Mouse (Mus musculus): ENCODE data around the gene Dmac2. TPM values are rescaled to one million over a fixed set of nuclear protein-coding genes. Genes with fewer than 3 reads are reported as not detected.

The Dmac2 gene
- polyA plus RNA-seq, 1 experiment from 2014 or later, result 25.4 TPM

DNA sequence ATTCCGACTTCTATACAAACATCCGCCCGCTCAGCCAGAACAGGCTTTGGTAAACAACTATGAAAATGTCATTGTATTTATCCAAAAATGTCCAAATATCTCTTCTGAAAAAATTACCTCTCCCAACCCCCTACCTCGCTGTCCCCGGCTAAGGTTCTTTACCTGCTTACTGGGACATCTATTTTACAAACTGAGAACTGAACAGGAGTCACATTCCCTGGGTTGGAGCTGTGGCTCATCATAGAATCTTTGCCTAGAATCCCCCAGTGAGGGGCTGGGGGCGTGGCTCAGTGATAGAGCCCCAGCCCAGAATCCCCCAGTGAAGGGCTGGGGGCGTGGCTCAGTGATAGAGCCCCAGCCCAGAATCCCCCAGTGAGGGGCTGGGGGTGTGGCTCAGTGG, 7.7 kb upstream of the Dmac2 start:
- 42% methylated on average over 7 of the region's 7 CpGs for WGBS
- H3K4me3 ChIP-seq (ENCODE audit: low read depth, low read length), result no peak overlapping the region
- no peak overlapping the region for H3K9ac ChIP-seq (ENCODE audit: low read length)
- no peak overlapping the region for H3K4me2 ChIP-seq (replicated peaks; ENCODE audit: low read depth)
- H3K9me3 ChIP-seq (ENCODE audit: control insufficient read depth, low read length), result no peaks in the 10 kb centered on the region
- no peaks in the 10 kb centered on the region for H3K4me1 ChIP-seq (replicated peaks; ENCODE audit: control insufficient read depth, insufficient read depth)
- H3K27ac ChIP-seq (replicated peaks), result no peak overlapping the region
- DNase-seq (ENCODE audit: low spot score) (no peak), ATAC-seq (ENCODE audit: low FRiP score, low TSS enrichment) (no peak)
- H3K27me3 ChIP-seq (ENCODE audit: control insufficient read depth, insufficient read depth, low read length), result no peaks in the 10 kb centered on the region
- H3K36me3 ChIP-seq (ENCODE audit: control insufficient read depth, insufficient read depth, low read length), result no peaks in the 10 kb centered on the region
- no peak for TF ChIP-seq EP300 (optimal IDR thresholded peaks at IDR 0.05)
- no peak for TF ChIP-seq CTCF (IDR thresholded peaks at IDR 0.05; ENCODE audit: low read depth)

DNA sequence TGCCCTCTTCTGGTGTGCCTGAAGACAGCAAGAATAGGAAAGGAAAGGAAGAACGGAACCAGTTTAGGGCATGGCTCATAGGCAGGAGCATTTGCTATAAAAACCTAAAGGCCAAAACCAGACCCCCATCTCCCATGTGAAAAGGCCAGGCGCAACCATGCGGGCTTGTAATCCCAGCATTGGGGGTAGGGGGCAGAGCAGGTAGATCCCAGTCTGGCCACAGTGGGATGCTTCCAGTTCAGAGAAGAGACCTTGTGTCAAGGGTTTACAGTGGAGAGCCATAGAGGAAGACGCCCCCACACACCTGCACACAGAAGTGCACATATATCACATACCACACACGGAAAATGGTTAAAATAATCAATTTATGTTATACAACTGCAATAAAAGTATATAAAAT, 5.1 kb upstream of the Dmac2 start:
- H3K27me3 ChIP-seq (ENCODE audit: control insufficient read depth, insufficient read depth, low read length), result no peaks in the 10 kb centered on the region
- H3K27ac ChIP-seq (replicated peaks), result no peak overlapping the region
- H3K9ac ChIP-seq (ENCODE audit: low read length), result no peak overlapping the region
- 89% methylated on average over 5 of the region's 5 CpGs for WGBS
- no peaks in the 10 kb centered on the region for H3K9me3 ChIP-seq (ENCODE audit: control insufficient read depth, low read length)
- no peak overlapping the region for H3K4me2 ChIP-seq (replicated peaks; ENCODE audit: low read depth)
- DNase-seq (ENCODE audit: low spot score) (no peak), ATAC-seq (ENCODE audit: low FRiP score, low TSS enrichment) (no peak)
- H3K36me3 ChIP-seq (ENCODE audit: control insufficient read depth, insufficient read depth, low read length), result no peaks in the 10 kb centered on the region
- H3K4me3 ChIP-seq (ENCODE audit: low read depth, low read length), result no peak overlapping the region
- no peak for TF ChIP-seq CTCF (IDR thresholded peaks at IDR 0.05; ENCODE audit: low read depth)
- TF ChIP-seq EP300 (optimal IDR thresholded peaks at IDR 0.05), result no peak
- H3K4me1 ChIP-seq (replicated peaks; ENCODE audit: control insufficient read depth, insufficient read depth), result no peaks in the 10 kb centered on the region

DNA sequence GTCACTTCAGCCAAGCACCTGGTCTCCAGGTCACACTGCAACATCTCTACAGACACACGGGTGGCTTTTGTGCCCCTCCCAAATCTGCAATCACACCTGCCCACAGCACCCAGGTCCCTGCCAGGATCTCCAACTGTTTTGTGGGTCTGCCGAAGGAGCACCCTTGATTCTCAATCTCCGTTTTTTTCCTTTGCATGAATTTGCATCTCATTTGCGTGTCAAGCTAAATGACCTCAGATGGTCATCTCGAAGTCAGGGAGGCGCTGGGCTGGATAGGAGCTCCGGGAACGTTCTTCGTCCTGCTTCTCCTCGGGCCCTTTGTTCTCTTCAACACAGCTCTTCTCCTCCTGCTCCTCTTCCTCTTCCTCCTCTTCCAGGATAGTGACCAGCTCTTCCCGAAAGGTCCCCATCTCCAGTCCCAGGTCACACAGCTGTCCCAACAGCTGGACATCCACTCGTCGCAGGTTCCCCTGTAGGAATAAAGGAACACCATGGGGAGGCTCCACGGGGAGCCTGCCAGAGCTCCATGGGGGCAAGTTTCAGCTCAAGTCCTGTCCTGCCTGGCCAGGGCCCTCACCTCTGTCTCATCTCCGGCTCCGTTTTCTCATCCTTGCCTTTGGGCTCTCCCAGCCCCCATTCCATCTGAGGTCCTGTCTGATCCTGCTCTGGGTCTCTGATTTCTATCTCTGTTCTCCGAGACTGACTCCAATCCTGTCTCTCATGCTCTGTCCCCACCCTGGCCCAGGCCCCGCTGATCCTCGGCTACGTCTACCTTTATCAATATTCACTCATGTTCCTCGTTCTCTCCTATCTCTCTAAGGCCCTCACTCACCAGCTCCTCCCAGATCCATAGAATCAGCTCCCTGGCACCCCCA, 4.1 kb upstream of the Dmac2 start:
- Histone ChIP-seq H3K36me3 (ENCODE audit: control insufficient read depth, insufficient read depth, low read length) (no peaks in the 10 kb centered on the region), H3K4me3 (ENCODE audit: low read depth, low read length) (no peak overlapping the region), H3K9ac (ENCODE audit: low read length) (no peak overlapping the region), H3K27ac (replicated peaks) (no peak overlapping the region), H3K4me1 (replicated peaks; ENCODE audit: control insufficient read depth, insufficient read depth) (no peaks in the 10 kb centered on the region), H3K27me3 (ENCODE audit: control insufficient read depth, insufficient read depth, low read length) (no peaks in the 10 kb centered on the region), H3K9me3 (ENCODE audit: control insufficient read depth, low read length) (no peaks in the 10 kb centered on the region), H3K4me2 (replicated peaks; ENCODE audit: low read depth) (no peak overlapping the region)
- TF ChIP-seq CTCF (IDR thresholded peaks at IDR 0.05; ENCODE audit: low read depth), result no peak
- no peak for TF ChIP-seq EP300 (optimal IDR thresholded peaks at IDR 0.05)
- ATAC-seq (ENCODE audit: low FRiP score, low TSS enrichment) (no peak), DNase-seq (ENCODE audit: low spot score) (peak; percentile 12)
- 69% methylated on average over 21 of the region's 21 CpGs for WGBS

DNA sequence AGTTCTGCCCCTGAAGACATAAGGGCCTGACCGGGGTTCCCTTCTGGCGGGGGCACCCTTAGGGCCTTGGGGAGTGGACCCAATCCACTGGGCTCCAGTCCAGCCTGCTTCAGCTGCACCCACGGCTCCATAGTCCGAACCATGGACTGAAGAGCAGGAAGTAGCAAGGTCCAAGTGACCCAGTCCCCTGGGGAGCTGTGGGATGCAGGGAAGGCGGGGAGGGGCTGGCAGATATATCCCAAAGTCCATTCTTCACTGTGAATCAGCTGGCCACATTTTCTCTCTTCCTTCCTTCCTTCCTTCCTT, 3.6 kb upstream of the Dmac2 start, which contains the start of gene Erich4:
Gene Erich4, minus strand, starts transcription at position 187 of the 306 bp plus-strand sequence.
- DNase-seq (ENCODE audit: low spot score), result peak; percentile 21
- WGBS, result 65% methylated on average over 5 of the region's 5 CpGs
- no peak within 1 kb of the TSS for H3K4me2 ChIP-seq (replicated peaks; ENCODE audit: low read depth)
- H3K36me3 ChIP-seq (ENCODE audit: control insufficient read depth, insufficient read depth, low read length), result no peaks in the 10 kb centered on the region
- no peak within 1 kb of the TSS for H3K27ac ChIP-seq (replicated peaks)
- no peak within 1 kb of the TSS for H3K9ac ChIP-seq (ENCODE audit: low read length)
- no peak for TF ChIP-seq EP300 (optimal IDR thresholded peaks at IDR 0.05)
- no peak for TF ChIP-seq CTCF (IDR thresholded peaks at IDR 0.05; ENCODE audit: low read depth)
- no peaks in the 10 kb centered on the region for H3K9me3 ChIP-seq (ENCODE audit: control insufficient read depth, low read length)
- H3K27me3 ChIP-seq (ENCODE audit: control insufficient read depth, insufficient read depth, low read length), result no peaks in the 10 kb centered on the region
- H3K4me3 ChIP-seq (ENCODE audit: low read depth, low read length), result no peak within 1 kb of the TSS
- H3K4me1 ChIP-seq (replicated peaks; ENCODE audit: control insufficient read depth, insufficient read depth), result no peaks in the 10 kb centered on the region
- no peak; the same call in 1 of the 2 replicates for ATAC-seq (ENCODE audit: low FRiP score, low TSS enrichment)

GRCm38 (mm10) chr7:25617376-25618160, 1.6 kb upstream of the Dmac2 start:
- DNase-seq (ENCODE audit: low spot score) (peak; percentile 11), ATAC-seq (ENCODE audit: low FRiP score, low TSS enrichment) (no peak)
- Histone ChIP-seq H3K9me3 (ENCODE audit: control insufficient read depth, low read length) (no peaks in the 10 kb centered on the region), H3K27me3 (ENCODE audit: control insufficient read depth, insufficient read depth, low read length) (no peaks in the 10 kb centered on the region), H3K27ac (replicated peaks) (no peak overlapping the region), H3K4me1 (replicated peaks; ENCODE audit: control insufficient read depth, insufficient read depth) (no peaks in the 10 kb centered on the region), H3K36me3 (ENCODE audit: control insufficient read depth, insufficient read depth, low read length) (no peaks in the 10 kb centered on the region), H3K4me2 (replicated peaks; ENCODE audit: low read depth) (no peak overlapping the region), H3K9ac (ENCODE audit: low read length) (no peak overlapping the region), H3K4me3 (ENCODE audit: low read depth, low read length) (no peak overlapping the region)
- WGBS, result 81% methylated on average over 10 of the region's 10 CpGs
- no peak for TF ChIP-seq EP300 (optimal IDR thresholded peaks at IDR 0.05)
- TF ChIP-seq CTCF (IDR thresholded peaks at IDR 0.05; ENCODE audit: low read depth), result no peak

DNA sequence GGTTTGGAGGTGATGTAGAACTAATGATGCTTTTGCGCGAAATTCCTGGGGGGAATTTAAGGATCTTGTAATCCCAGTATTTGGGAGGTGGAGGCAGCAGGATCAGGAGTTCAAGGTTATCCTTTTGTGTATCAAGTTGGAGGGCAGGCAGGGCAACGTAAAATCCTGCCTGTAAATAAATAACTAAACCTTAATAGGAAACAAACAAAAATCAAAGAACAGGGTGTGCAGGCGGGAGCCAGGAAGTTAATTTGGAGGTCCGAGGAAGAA, 443 bp downstream of the Dmac2 start:
- TF ChIP-seq CTCF (IDR thresholded peaks at IDR 0.05; ENCODE audit: low read depth) (no peak), EP300 (optimal IDR thresholded peaks at IDR 0.05) (no peak)
- no peak for DNase-seq (ENCODE audit: low spot score)

More for the DNA sequence above, 443 bp downstream of the Dmac2 start:
- peak overlapping the region; percentile 61 for H3K9ac ChIP-seq (ENCODE audit: low read length)
- H3K4me1 ChIP-seq (replicated peaks; ENCODE audit: control insufficient read depth, insufficient read depth), result no peaks in the 10 kb centered on the region
- peak overlapping the region; percentile 55 for H3K4me3 ChIP-seq (ENCODE audit: low read depth, low read length)
- H3K36me3 ChIP-seq (ENCODE audit: control insufficient read depth, insufficient read depth, low read length), result no peaks in the 10 kb centered on the region; the same call in 1 of the 2 replicates
- H3K9me3 ChIP-seq (ENCODE audit: control insufficient read depth, low read length), result no peaks in the 10 kb centered on the region
- no peaks in the 10 kb centered on the region for H3K27me3 ChIP-seq (ENCODE audit: control insufficient read depth, insufficient read depth, low read length)
- no peak for ATAC-seq (ENCODE audit: low FRiP score, low TSS enrichment)
- peak overlapping the region; percentile 72; the same call in 1 of the 2 replicates for H3K27ac ChIP-seq (replicated peaks)
- H3K4me2 ChIP-seq (replicated peaks; ENCODE audit: low read depth), result peak overlapping the region; percentile 75
- WGBS, result 13% methylated on average over 5 of the region's 5 CpGs
